ENCODE assay signal across 9 mouse cellular contexts in genomic region chr12:32017636-32018375, GRCm38 (mm10). TPM values are rescaled to one million over a fixed set of nuclear protein-coding genes. Genes with fewer than 3 reads are reported as not detected.
DNase-seq lines count a peak whose midpoint lies in the region; ATAC-seq and TF ChIP-seq lines count a peak whose summit lies in the region.
"Had no signal": no experiment of that assay in that cellular context is flagged by ENCODE, and none has a peak within 500 bp of the region (broad histone marks: within the 10 kb centered on the region; RNA-seq: fewer than 3 reads in every experiment).

No protein-coding gene starts in this region.

- no peaks in the 10 kb centered on the region for H3K36me3 ChIP-seq in intestine, embryonic 16.5 days (ENCODE audit: control insufficient read depth, insufficient read depth, low read length)
- H3K36me3 ChIP-seq: limb, embryonic 13.5 days had no signal

- TF ChIP-seq CTCF in bone marrow, adult 2 months (IDR thresholded peaks at IDR 0.05; ENCODE audit: control insufficient read depth, insufficient read depth, low read length): no peak

- peak overlapping the region; percentile 39 for H3K4me3 ChIP-seq in bone marrow, adult 2 months (replicated peaks; ENCODE audit: control insufficient read depth, low read depth, low read length)
- no peak overlapping the region for H3K4me3 ChIP-seq in intestine, embryonic 16.5 days (ENCODE audit: low read length)
- H3K4me3 ChIP-seq: limb, embryonic 13.5 days had no signal

- H3K4me1 ChIP-seq in bone marrow, adult 2 months (ENCODE audit: control insufficient read depth, insufficient read depth, low read length): peaks cover 13% of the 10 kb centered on the region
- peaks cover 3% of the 10 kb centered on the region; the same call in 1 of the 2 replicates for H3K4me1 ChIP-seq in intestine, embryonic 16.5 days (ENCODE audit: control insufficient read depth, insufficient read depth, low read length)

- H3K4me2 ChIP-seq in intestine, embryonic 16.5 days (ENCODE audit: low read depth, low read length): no peak overlapping the region
- H3K4me2 ChIP-seq: limb, embryonic 13.5 days had no signal

- H3K9me3 ChIP-seq in intestine, embryonic 16.5 days (ENCODE audit: control insufficient read depth, low read length): no peaks in the 10 kb centered on the region
- H3K9me3 ChIP-seq: limb, embryonic 13.5 days had no signal

- no peak for TF ChIP-seq POLR2A in bone marrow, adult 2 months (IDR thresholded peaks at IDR 0.05; ENCODE audit: borderline replicate concordance, control insufficient read depth, low read depth, low read length)

- 3% methylated on average over 7 of the region's 7 CpGs for WGBS in bone marrow, adult 2 months
- WGBS in intestine, embryonic 16.5 days: 36% methylated on average over 7 of the region's 7 CpGs

- H3K9ac ChIP-seq in intestine, embryonic 16.5 days (ENCODE audit: low read depth, low read length): no peak overlapping the region
- H3K9ac ChIP-seq: limb, embryonic 13.5 days had no signal

- ATAC-seq in intestine, embryonic 16.5 days: peak; percentile 67

- no peaks in the 10 kb centered on the region for H3K27me3 ChIP-seq in intestine, embryonic 16.5 days (replicated peaks; ENCODE audit: control insufficient read depth, insufficient read depth, low read length)
- H3K27me3 ChIP-seq: limb, embryonic 13.5 days had no signal

- peak; percentile 25 for DNase-seq in MEL-GATA-1-ER (ENCODE audit: extremely low read depth, low read depth)
- peak; percentile 32 to 58 for DNase-seq in monocyte, adult 2 months (ENCODE audit: low read depth in 1 of 2, low spot score in 2 of 2)
- DNase-seq in kidney, adult 18-20 months: no peak
- DNase-seq in cerebellum, adult 11 months: no peak
- no peak for DNase-seq in frontal cortex, postnatal 36 days (ENCODE audit: low spot score in 2 of 2)
- DNase-seq in spleen, adult 12 weeks (ENCODE audit: low spot score): no peak

- peak overlapping the region; percentile 74 for H3K27ac ChIP-seq in bone marrow, adult 2 months (ENCODE audit: control insufficient read depth, insufficient read depth, low read depth, low read length, poor library complexity)
- 0 out of 2 replicates have a peak overlapping the region, but pooled peaks have one; percentile 6 for H3K27ac ChIP-seq in intestine, embryonic 16.5 days (ENCODE audit: low read length)
- H3K27ac ChIP-seq: limb, embryonic 13.5 days had no signal

RNA-seq across cellular contexts. Expression of gene Prkar2b, which starts 43.3 kb away (rescaled TPM):
- 97.6 and 124 TPM in 2 replicates for polyA plus RNA-seq in bone marrow, adult 2 months (2011; ENCODE audit: insufficient read depth, insufficient read length, low replicate concordance, missing spikeins)
- 11.5 and 12.7 TPM in 2 replicates for polyA plus RNA-seq in intestine, embryonic 16.5 days (2015; fragmentation: Nextera tagmentation; extraction: Ambion mirVana)

Comparison
In these comparisons a context has a peak if more than half of its experiments do, and no peak if none do; other contexts are left out.
1. DNase-seq: peak in MEL-GATA-1-ER (single experiment) and monocyte, adult 2 months (2 of 2); none in kidney, adult 18-20 months (single experiment), cerebellum, adult 11 months (single experiment), frontal cortex, postnatal 36 days (0 of 2) and spleen, adult 12 weeks (single experiment).